Mouse (Mus musculus) heart, adult 2 months (tissue): Measurements from ENCODE around the gene Rimbp3.

Source experiments
- CTCF ChIP-seq: fragments of 200-600 bp; IDR thresholded peaks from 2 replicates; pipeline ENCODE4 v1.8.1; 2022; ENCODE audit warnings: antibody characterized with exemption, mild to moderate bottlenecking, moderate library complexity
- EP300 ChIP-seq: fragments of 200-500 bp; IDR thresholded peaks from 2 replicates; pipeline ENCODE4 v1.6.1; 2011; ENCODE audit warnings: low read depth, low read length, control low read depth; ENCODE audit not compliant: insufficient read depth
- POLR2A ChIP-seq: fragments of 200-500 bp; IDR thresholded peaks from 2 replicates; pipeline ENCODE4 v1.6.1; 2011; ENCODE audit warnings: mild to moderate bottlenecking, low read depth, low read length, control low read depth; ENCODE audit not compliant: insufficient read depth

GRCm38 (mm10) chr16:17252086-17252726 lies 43.8 kb downstream of the Rimbp3 start:
- TF ChIP-seq CTCF (no peak), POLR2A (no peak), EP300 (no peak)
